Mouse (Mus musculus): ENCODE measurements around the gene Gm14137.

GRCm38 (mm10) chr2:119172446-119172845, 1.9 kb upstream of the Gm14137 start:
- TF ChIP-seq CEBPB (IDR thresholded peaks at IDR 0.05; ENCODE audit: low read depth) (no peak), CTCF (IDR thresholded peaks at IDR 0.05; ENCODE audit: control insufficient read depth, insufficient read depth, insufficient read length) (no peak), MYOG (IDR thresholded peaks at IDR 0.05; ENCODE audit: control insufficient read depth, extremely low read depth, insufficient read length) (no peak), MAX (IDR thresholded peaks at IDR 0.05) (no peak), MYOD1 (IDR thresholded peaks at IDR 0.05; ENCODE audit: control insufficient read depth, insufficient read length, low read depth) (no peak)
